Mouse (Mus musculus) liver, embryonic 14.5 days (tissue): Measurements from ENCODE around the gene BC051665. TPM values are rescaled to one million over a fixed set of nuclear protein-coding genes. Genes with fewer than 3 reads are reported as not detected.

ENCODE experiments used
- ATAC-seq: fragments of 200-750 bp; cut with Nextera tagmentation; 2 replicates; pipeline ENCODE4 v1.8.0; 2017; ENCODE audit warnings: moderate number of reproducible peaks, mild to moderate bottlenecking, moderate library complexity; ENCODE audit not compliant: insufficient read depth
- DNase-seq, 3 experiments: peaks; one replicate each; pipeline ENCODE4 v3.0.0-alpha.2; 2012 to 2013; ENCODE audit warnings: low read depth in 3 of 3, low spot score in 3 of 3
- H3K27ac ChIP-seq: fragments of 300-500 bp; sonication (generic); 2 replicates; pipeline ENCODE4 v1.5.1; 2014; ENCODE audit warnings: moderate library complexity, mild to moderate bottlenecking, control low read depth, inconsistent platforms
- H3K27me3 ChIP-seq: fragments of 300-500 bp; sonication (generic); 2 replicates; pipeline ENCODE4 v1.6.1; 2014; ENCODE audit warnings: mild to moderate bottlenecking, low read length, moderate library complexity; ENCODE audit not compliant: control insufficient read depth, insufficient read depth
- H3K36me3 ChIP-seq: fragments of 300-500 bp; sonication (generic); replicated peaks from 2 replicates; pipeline ENCODE4 v1.6.1; 2014; ENCODE audit warnings: low read depth; ENCODE audit not compliant: control insufficient read depth, insufficient read depth
- H3K4me1 ChIP-seq, 2 experiments: fragments of 200-500 bp in 1 of 2; fragments of 300-500 bp in 1 of 2; sonication (generic) in 1 of 2; replicated peaks; 2 replicates each; pipeline ENCODE4 v1.6.1; 2012 to 2014; ENCODE audit warnings: antibody characterized with exemption in 1 of 2, inconsistent platforms in 1 of 2, low read length in 1 of 2; ENCODE audit not compliant: control insufficient read depth in 2 of 2, insufficient read depth in 2 of 2
- H3K4me2 ChIP-seq: fragments of 300-500 bp; sonication (generic); 2 replicates; pipeline ENCODE4 v1.6.1; 2014; ENCODE audit warnings: low read depth, mild to moderate bottlenecking, control low read depth, moderate library complexity
- H3K4me3 ChIP-seq, 2 experiments: fragments of 200-500 bp in 1 of 2; fragments of 300-500 bp in 1 of 2; sonication (generic) in 1 of 2; 2 replicates each; pipeline ENCODE4 v1.5.1; 2012 to 2014; ENCODE audit warnings: low read depth in 2 of 2, low read length in 2 of 2, mild to moderate bottlenecking in 2 of 2, control low read depth in 1 of 2, inconsistent platforms in 1 of 2, moderate library complexity in 1 of 2; ENCODE audit not compliant: insufficient read depth in 1 of 2
- H3K9ac ChIP-seq: fragments of 300-500 bp; sonication (generic); replicated peaks from 2 replicates; pipeline ENCODE4 v1.6.1; 2014; ENCODE audit warnings: mild to moderate bottlenecking, control low read depth, moderate library complexity
- H3K9me3 ChIP-seq: fragments of 300-500 bp; sonication (generic); 2 replicates; pipeline ENCODE4 v1.6.1; 2016; ENCODE audit warnings: low read length, mixed read lengths; ENCODE audit not compliant: control insufficient read depth
- CTCF ChIP-seq: IDR thresholded peaks from 2 replicates; pipeline ENCODE4 v1.5.1; 2016; ENCODE audit warnings: antibody characterized with exemption, low read depth, control low read depth
- EP300 ChIP-seq: IDR thresholded peaks from 2 replicates; pipeline ENCODE4 v1.6.1; 2016; ENCODE audit warnings: antibody characterized with exemption, low read depth
- WGBS: fragments of 180-500 bp; shearing (Covaris S2); extraction: QIAGEN DNeasy Blood & Tissue Kit; methylation state at CpG from one replicate; pipeline ENCODE4 v1.1.7; 2014; ENCODE audit not compliant: insufficient replicate concordance; 5-methylcytosine and 5-hydroxymethylcytosine counted together
- polyA plus RNA-seq, 2 experiments: library from polyadenylated mRNA; depleted of rRNA in 1 of 2; stranded (reverse) in 1 of 2; unstranded in 1 of 2; fragments of >200 nt; fragmentation: Nextera tagmentation in 1 of 2; extraction: Ambion mirVana in 1 of 2; gene quantifications; 2 replicates each; pipeline versions ENCODE4 v1.2.1 to v1.2.3; 2012 to 2014

BC051665 gene
- polyA plus RNA-seq, 2 experiments = not detected

DNA sequence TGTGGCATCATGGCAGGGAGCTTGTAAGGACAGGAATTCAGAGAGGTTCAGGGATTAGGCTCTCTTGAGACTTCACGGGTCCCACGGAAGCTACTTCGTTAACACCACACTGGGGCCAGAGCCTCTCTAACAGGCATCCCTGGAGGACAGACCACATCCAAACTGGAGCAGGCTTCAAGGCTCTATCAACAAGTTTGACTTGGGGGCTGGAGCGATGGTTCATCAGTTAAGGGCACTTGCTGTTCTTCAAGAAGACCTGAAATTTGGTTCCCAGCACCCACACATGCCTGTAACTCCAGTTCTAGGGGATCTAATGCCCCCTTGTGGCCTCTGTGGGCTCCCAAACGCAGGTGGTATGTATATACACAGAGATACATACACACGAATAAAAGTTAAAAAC is 32.9 kb downstream of the BC051665 start:
- H3K9me3 ChIP-seq = no peaks in the 10 kb centered on the region
- H3K27ac ChIP-seq = no peak overlapping the region
- no peaks in the 10 kb centered on the region for H3K4me1 ChIP-seq
- 79% methylated on average over 6 of the region's 6 CpGs for WGBS
- no peak for DNase-seq
- no peak overlapping the region for H3K4me2 ChIP-seq
- H3K36me3 ChIP-seq = no peaks in the 10 kb centered on the region; the same call in 1 of the 2 replicates
- no peak overlapping the region for H3K9ac ChIP-seq
- no peak for TF ChIP-seq CTCF
- ATAC-seq = no peak
- no peaks in the 10 kb centered on the region for H3K27me3 ChIP-seq
- H3K4me3 ChIP-seq = no peak overlapping the region

GRCm38 (mm10) chr13:60750930-60751329 is 35.2 kb downstream of the BC051665 start:
- H3K4me1 ChIP-seq = peaks cover 7 to 10% of the 10 kb centered on the region in 2 experiments
- no peak overlapping the region for H3K9ac ChIP-seq
- TF ChIP-seq EP300 (no peak), CTCF (no peak)
- DNase-seq (no peak), ATAC-seq (no peak)
- H3K27me3 ChIP-seq = no peaks in the 10 kb centered on the region
- H3K9me3 ChIP-seq = no peaks in the 10 kb centered on the region
- H3K36me3 ChIP-seq = no peaks in the 10 kb centered on the region; the same call in 1 of the 2 replicates
- 73% methylated on average over 7 of the region's 7 CpGs for WGBS
- no peak overlapping the region for H3K4me2 ChIP-seq
- no peak overlapping the region for H3K27ac ChIP-seq
- H3K4me3 ChIP-seq = no peak overlapping the region

DNA sequence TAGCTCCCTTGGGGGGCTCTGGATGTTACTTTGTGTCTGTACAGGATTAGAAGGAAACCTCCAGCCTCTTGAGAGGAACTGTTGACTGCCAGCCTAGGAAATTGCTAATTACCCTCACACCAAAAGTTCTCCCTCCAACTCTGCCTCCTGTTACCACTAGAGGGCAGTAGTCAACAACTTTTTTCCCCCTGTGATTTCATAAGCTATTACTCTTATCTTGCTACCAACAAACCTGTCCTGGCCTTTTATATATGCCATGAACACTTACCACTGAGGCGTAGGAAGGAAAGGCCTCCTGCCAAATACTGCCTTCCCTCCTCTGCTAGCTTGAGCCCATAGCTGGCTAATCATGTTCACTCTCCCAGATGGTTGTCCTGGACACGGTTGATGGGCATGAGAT is 37.6 kb downstream of the BC051665 start:
- H3K9ac ChIP-seq = no peak overlapping the region
- no peaks in the 10 kb centered on the region; the same call in 1 of the 2 replicates for H3K36me3 ChIP-seq
- TF ChIP-seq CTCF (peak; percentile 67), EP300 (no peak)
- DNase-seq = no peak
- ATAC-seq = no peak
- H3K4me2 ChIP-seq = no peak overlapping the region
- no peaks in the 10 kb centered on the region for H3K27me3 ChIP-seq
- no peak overlapping the region for H3K27ac ChIP-seq
- H3K4me1 ChIP-seq = peaks cover 29 to 32% of the 10 kb centered on the region in 2 experiments
- 70% methylated on average over 2 of the region's 2 CpGs for WGBS
- H3K9me3 ChIP-seq = no peaks in the 10 kb centered on the region
- no peak overlapping the region for H3K4me3 ChIP-seq

DNA sequence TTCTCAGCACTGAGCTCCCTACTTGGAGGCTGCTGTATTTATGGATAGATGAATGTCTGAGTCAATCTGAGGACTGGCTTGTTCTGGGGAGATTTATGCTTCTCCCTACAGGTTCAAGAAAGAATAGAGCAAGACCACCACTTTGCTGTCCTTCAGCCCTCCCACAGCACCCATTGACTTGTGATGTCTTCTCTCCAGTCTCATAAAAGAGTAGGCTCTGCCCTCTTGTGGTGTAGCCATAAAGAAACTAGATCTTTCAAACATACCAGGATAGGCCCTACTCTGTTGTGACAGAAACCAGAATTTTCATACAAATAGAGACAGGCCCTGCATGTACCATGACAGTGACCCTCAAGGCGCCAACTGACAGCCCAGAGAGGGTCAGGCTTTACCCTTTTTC is 39.0 kb downstream of the BC051665 start:
- 76% methylated on average over 1 of the region's 1 CpGs for WGBS
- no peak overlapping the region for H3K4me2 ChIP-seq

DNA sequence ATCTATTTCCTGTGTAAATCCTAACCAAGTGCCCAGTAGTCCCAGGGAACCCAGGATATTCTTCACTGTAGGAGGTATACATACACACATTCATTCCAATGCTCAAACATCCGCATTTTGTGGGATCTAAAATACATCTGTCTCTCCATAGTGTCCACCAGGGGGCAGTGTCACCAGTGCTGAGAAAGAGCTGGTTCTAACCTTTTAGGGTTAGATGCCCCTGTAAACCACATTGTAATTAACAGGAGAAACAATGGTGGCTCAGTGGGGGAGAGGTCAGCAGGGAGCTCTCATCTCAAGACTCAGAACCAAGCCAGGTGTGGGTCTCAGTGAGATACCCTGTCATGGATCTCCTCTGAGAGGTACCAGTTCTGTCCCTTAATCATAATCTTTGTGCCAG is 39.9 kb downstream of the BC051665 start:
- peak in 1 of 3 experiments; percentile 35 for DNase-seq
- Histone ChIP-seq H3K36me3 (no peaks in the 10 kb centered on the region), H3K4me3 (no peak overlapping the region), H3K4me1 (peaks cover 44 to 48% of the 10 kb centered on the region in 2 experiments), H3K4me2 (no peak overlapping the region), H3K9me3 (no peaks in the 10 kb centered on the region), H3K27me3 (no peaks in the 10 kb centered on the region), H3K27ac (no peak overlapping the region), H3K9ac (no peak overlapping the region)
- TF ChIP-seq CTCF (peak; percentile 89), EP300 (no peak)
- WGBS = 37% methylated on average over 1 of the region's 1 CpGs
- ATAC-seq = no peak

More for the DNA sequence above, 39.0 kb downstream of the BC051665 start:
- H3K9me3 ChIP-seq = no peaks in the 10 kb centered on the region
- H3K36me3 ChIP-seq = no peaks in the 10 kb centered on the region
- H3K4me3 ChIP-seq = no peak overlapping the region
- no peak for DNase-seq
- TF ChIP-seq EP300 = no peak
- TF ChIP-seq CTCF = peak; percentile 16; the same call in 1 of the 2 replicates
- H3K4me1 ChIP-seq = peaks cover 43 to 46% of the 10 kb centered on the region in 2 experiments
- H3K9ac ChIP-seq = no peak overlapping the region
- no peak overlapping the region for H3K27ac ChIP-seq
- no peaks in the 10 kb centered on the region for H3K27me3 ChIP-seq
- ATAC-seq = no peak
